Mouse (Mus musculus) embryonic facial prominence, embryonic 11.5 days (tissue): ENCODE results near the gene Hebp2. TPM values are rescaled to one million over a fixed set of nuclear protein-coding genes. Genes with fewer than 3 reads are reported as not detected.

ENCODE experiments used
- ATAC-seq: fragments of 200-750 bp; cut with Nextera tagmentation; replicated peaks from 2 replicates; pipeline ENCODE4 v1.8.0; 2017; ENCODE audit warnings: low read depth; ENCODE audit not compliant: insufficient number of reproducible peaks, low FRiP score, low TSS enrichment
- DNase-seq: peaks from one replicate; pipeline ENCODE4 v3.0.0-alpha.2; 2015; ENCODE audit warnings: low spot score
- H3K27ac ChIP-seq: fragments of 300-500 bp; sonication (generic); replicated peaks from 2 replicates; pipeline ENCODE4 v1.5.1; 2014; ENCODE audit warnings: mild to moderate bottlenecking, low read depth, low read length, control low read depth
- H3K27me3 ChIP-seq: fragments of 300-500 bp; sonication (generic); 2 replicates; pipeline ENCODE4 v1.6.1; 2014; ENCODE audit warnings: mild to moderate bottlenecking, low read length, moderate library complexity, mixed read lengths; ENCODE audit not compliant: control insufficient read depth, insufficient read depth
- H3K36me3 ChIP-seq: fragments of 300-500 bp; sonication (generic); replicated peaks from 2 replicates; pipeline ENCODE4 v1.6.1; 2014; ENCODE audit warnings: low read depth, mild to moderate bottlenecking, low read length, moderate library complexity, mixed read lengths; ENCODE audit not compliant: control insufficient read depth, insufficient read depth
- H3K4me1 ChIP-seq: fragments of 300-500 bp; sonication (generic); 2 replicates; pipeline ENCODE4 v1.6.1; 2014; ENCODE audit warnings: low read length, mixed read lengths; ENCODE audit not compliant: control insufficient read depth, insufficient read depth
- H3K4me2 ChIP-seq: fragments of 300-500 bp; sonication (generic); 2 replicates; pipeline ENCODE4 v1.6.1; 2014; ENCODE audit warnings: low read depth, mild to moderate bottlenecking, control low read depth, low read length, moderate library complexity
- H3K4me3 ChIP-seq: fragments of 300-500 bp; sonication (generic); 2 replicates; pipeline ENCODE4 v1.5.1; 2014; ENCODE audit warnings: low read depth, low read length, control low read depth
- H3K9ac ChIP-seq: fragments of 300-500 bp; sonication (generic); replicated peaks from 2 replicates; pipeline ENCODE4 v1.6.1; 2014; ENCODE audit warnings: mild to moderate bottlenecking, control low read depth, low read length
- H3K9me3 ChIP-seq: fragments of 300-500 bp; sonication (generic); replicated peaks from 2 replicates; pipeline ENCODE4 v1.6.1; 2016; ENCODE audit warnings: mild to moderate bottlenecking, low read length, inconsistent platforms, mixed read lengths; ENCODE audit not compliant: control insufficient read depth
- WGBS: fragments of 180-500 bp; shearing (Covaris S2); extraction: QIAGEN DNeasy Blood & Tissue Kit; methylation state at CpG from one replicate; pipeline ENCODE4 v1.1.7; 2014; 5-methylcytosine and 5-hydroxymethylcytosine counted together
- polyA plus RNA-seq: library from polyadenylated mRNA; unstranded; fragments of >200 nt; fragmentation: Nextera tagmentation; extraction: Ambion mirVana; gene quantifications from 2 replicates; pipeline ENCODE4 v1.2.1, GENCODE M21; 2014

Hebp2 gene
- polyA plus RNA-seq, 1 experiment from 2014 or later, result 18.2 TPM

- Histone ChIP-seq H3K4me3 (no peak overlapping the region), H3K36me3 (no peaks in the 10 kb centered on the region; the same call in 1 of the 2 replicates), H3K4me2 (no peak overlapping the region), H3K27ac (no peak overlapping the region), H3K9me3 (no peaks in the 10 kb centered on the region), H3K27me3 (no peaks in the 10 kb centered on the region), H3K9ac (no peak overlapping the region), H3K4me1 (no peaks in the 10 kb centered on the region)
- DNase-seq (no peak), ATAC-seq (no peak)
- 69% methylated on average over 20 of the region's 20 CpGs for WGBS
Observed at GRCm38 (mm10) chr10:18526851-18527675, 18.8 kb downstream of the Hebp2 start.

DNA sequence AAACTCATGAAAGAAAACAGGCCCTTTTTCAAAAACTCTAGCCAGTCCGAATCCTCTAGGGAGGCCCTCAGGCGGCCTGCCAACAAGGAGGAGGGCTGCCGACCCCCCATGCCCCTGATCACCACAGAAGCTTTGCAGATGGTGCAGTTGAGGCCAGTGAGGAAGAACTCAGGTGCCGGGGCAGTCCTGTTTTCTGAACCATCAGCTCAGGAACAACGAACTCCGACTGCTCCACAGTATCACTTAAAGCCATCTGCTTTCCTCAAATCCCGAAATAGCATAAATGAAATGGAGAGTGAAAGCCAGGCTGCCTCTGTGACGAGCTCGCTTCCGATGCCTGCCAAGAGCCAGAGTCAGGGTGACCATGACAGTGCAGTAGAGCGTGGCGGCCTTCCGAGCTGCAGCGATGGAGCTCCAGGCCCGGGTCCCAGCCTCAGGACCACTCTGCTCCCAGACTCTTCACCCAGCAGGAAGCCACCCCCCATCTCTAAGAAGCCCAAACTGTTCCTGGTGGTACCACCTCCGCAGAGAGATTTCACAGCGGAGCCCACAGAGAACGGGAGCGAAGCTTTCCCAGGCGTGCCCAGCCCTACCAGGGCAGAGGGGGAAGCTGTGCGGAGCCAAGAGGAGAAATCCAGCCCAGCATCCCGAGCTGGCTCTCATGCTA, 19.6 kb downstream of the Hebp2 start:
- H3K4me2 ChIP-seq, result no peak overlapping the region
- DNase-seq (no peak), ATAC-seq (no peak)
- H3K27ac ChIP-seq, result no peak overlapping the region; the same call in 1 of the 2 replicates
- H3K9ac ChIP-seq, result no peak overlapping the region
- H3K4me3 ChIP-seq, result no peak overlapping the region
- no peaks in the 10 kb centered on the region; the same call in 1 of the 2 replicates for H3K36me3 ChIP-seq
- H3K4me1 ChIP-seq, result no peaks in the 10 kb centered on the region
- 78% methylated on average over 20 of the region's 22 CpGs for WGBS
- H3K27me3 ChIP-seq, result no peaks in the 10 kb centered on the region
- no peaks in the 10 kb centered on the region for H3K9me3 ChIP-seq

GRCm38 (mm10) chr10:18525726-18526125, 20.1 kb downstream of the Hebp2 start:
- Histone ChIP-seq H3K9ac (no peak overlapping the region), H3K27me3 (no peaks in the 10 kb centered on the region), H3K4me1 (no peaks in the 10 kb centered on the region), H3K4me2 (no peak overlapping the region), H3K9me3 (no peaks in the 10 kb centered on the region), H3K27ac (no peak overlapping the region; the same call in 1 of the 2 replicates), H3K36me3 (no peaks in the 10 kb centered on the region; the same call in 1 of the 2 replicates), H3K4me3 (no peak overlapping the region)
- DNase-seq (no peak), ATAC-seq (no peak)
- 35% methylated on average over 9 of the region's 9 CpGs for WGBS

DNA sequence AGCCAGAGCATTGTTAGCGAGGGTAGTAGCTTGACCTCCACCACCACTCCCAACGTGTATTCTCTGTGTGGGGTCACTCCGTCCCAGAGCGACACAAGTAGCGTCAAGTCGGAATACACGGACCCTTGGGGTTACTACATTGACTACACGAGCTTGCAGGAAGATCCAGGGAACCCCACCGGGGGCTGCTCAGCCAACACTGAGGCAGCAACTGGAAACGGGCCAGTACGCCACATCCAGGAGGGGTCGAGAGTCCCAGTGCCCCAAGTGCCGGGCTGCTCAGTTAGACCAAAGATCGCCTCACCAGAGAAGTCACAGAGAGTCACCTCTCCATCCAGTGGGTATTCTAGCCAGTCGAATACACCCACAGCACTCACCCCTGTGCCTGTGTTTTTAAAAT, 20.6 kb downstream of the Hebp2 start:
- ATAC-seq, result no peak
- Histone ChIP-seq H3K9me3 (no peaks in the 10 kb centered on the region), H3K4me1 (no peaks in the 10 kb centered on the region), H3K4me2 (no peak overlapping the region), H3K4me3 (no peak overlapping the region), H3K27ac (no peak overlapping the region), H3K9ac (no peak overlapping the region), H3K27me3 (no peaks in the 10 kb centered on the region), H3K36me3 (no peaks in the 10 kb centered on the region; the same call in 1 of the 2 replicates)
- no peak for DNase-seq
- 75% methylated on average over 15 of the region's 15 CpGs for WGBS

- H3K36me3 ChIP-seq, result no peaks in the 10 kb centered on the region; the same call in 1 of the 2 replicates
- H3K4me1 ChIP-seq, result no peaks in the 10 kb centered on the region
- no peak for ATAC-seq
- no peaks in the 10 kb centered on the region for H3K9me3 ChIP-seq
- no peak overlapping the region for H3K27ac ChIP-seq
- 87% methylated on average over 2 of the region's 2 CpGs for WGBS
- no peak overlapping the region for H3K9ac ChIP-seq
- no peak for DNase-seq
- no peak overlapping the region for H3K4me3 ChIP-seq
- no peak overlapping the region for H3K4me2 ChIP-seq
- no peaks in the 10 kb centered on the region for H3K27me3 ChIP-seq
Observed at GRCm38 (mm10) chr10:18522556-18522955, 23.3 kb downstream of the Hebp2 start.

DNA sequence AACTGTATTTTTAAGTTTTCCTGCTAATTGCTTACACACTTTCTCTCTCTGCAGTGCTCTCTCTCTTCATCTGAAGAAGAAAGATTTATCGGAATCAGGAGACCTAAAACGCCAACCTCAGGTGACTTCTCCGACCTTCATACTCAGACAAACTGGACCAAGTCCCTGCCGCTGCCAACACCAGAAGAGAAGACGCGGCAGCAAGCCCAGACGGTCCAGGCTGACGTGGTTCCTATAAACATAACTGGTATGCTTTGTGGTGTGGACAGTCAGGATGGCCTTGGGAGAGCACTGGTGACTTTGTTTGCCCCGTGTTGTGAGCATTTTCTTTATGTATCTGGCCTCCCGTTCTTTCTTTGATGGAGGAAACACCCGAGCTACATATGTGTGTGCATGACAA, 34.4 kb downstream of the Hebp2 start:
- Histone ChIP-seq H3K4me2 (no peak overlapping the region), H3K4me3 (no peak overlapping the region), H3K9ac (no peak overlapping the region), H3K27me3 (no peaks in the 10 kb centered on the region), H3K27ac (no peak overlapping the region), H3K36me3 (no peaks in the 10 kb centered on the region), H3K9me3 (no peaks in the 10 kb centered on the region), H3K4me1 (no peaks in the 10 kb centered on the region)
- DNase-seq (no peak), ATAC-seq (no peak)
- WGBS, result 91% methylated on average over 11 of the region's 11 CpGs

GRCm38 (mm10) chr10:18510663-18511062, 35.2 kb downstream of the Hebp2 start:
- no peak overlapping the region for H3K9ac ChIP-seq
- no peak for DNase-seq
- no peaks in the 10 kb centered on the region for H3K4me1 ChIP-seq
- no peaks in the 10 kb centered on the region for H3K27me3 ChIP-seq
- no peak overlapping the region for H3K4me3 ChIP-seq
- 84% methylated on average over 3 of the region's 3 CpGs for WGBS
- no peak overlapping the region for H3K4me2 ChIP-seq
- no peaks in the 10 kb centered on the region for H3K9me3 ChIP-seq
- ATAC-seq, result no peak
- no peak overlapping the region for H3K27ac ChIP-seq
- no peaks in the 10 kb centered on the region for H3K36me3 ChIP-seq

GRCm38 (mm10) chr10:18508586-18508985, 37.3 kb downstream of the Hebp2 start:
- Histone ChIP-seq H3K4me2 (no peak overlapping the region), H3K27me3 (no peaks in the 10 kb centered on the region), H3K9me3 (no peaks in the 10 kb centered on the region), H3K27ac (no peak overlapping the region), H3K36me3 (no peaks in the 10 kb centered on the region), H3K4me1 (no peaks in the 10 kb centered on the region), H3K9ac (no peak overlapping the region), H3K4me3 (no peak overlapping the region)
- 73% methylated on average over 1 of the region's 1 CpGs for WGBS
- ATAC-seq, result no peak
- DNase-seq, result no peak
